Mouse (Mus musculus): ENCODE measurements around the gene Mdk. TPM values are rescaled to one million over a fixed set of nuclear protein-coding genes. Genes with fewer than 3 reads are reported as not detected.

Mdk gene
- polyA plus RNA-seq, 1 experiment = 59.2 TPM

DNA sequence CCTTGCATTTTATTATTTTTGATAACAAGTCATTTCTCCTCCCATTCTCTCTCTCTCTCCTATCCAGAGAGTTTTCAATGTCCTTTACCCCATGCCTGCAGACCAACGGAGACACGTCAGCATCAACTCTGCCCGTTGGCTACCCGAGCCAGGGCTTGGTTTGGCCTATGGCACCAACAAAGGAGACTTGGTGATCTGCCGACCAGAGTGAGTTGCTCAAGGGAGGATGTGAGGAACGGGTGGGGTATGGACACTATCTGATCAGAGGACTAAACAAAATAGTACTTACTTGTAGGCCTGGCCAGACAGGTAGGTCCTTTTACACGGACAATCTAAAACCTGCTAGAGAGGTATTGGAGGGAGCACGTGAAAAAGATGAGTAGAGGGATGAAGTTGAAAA lies 31.7 kb downstream of the Mdk start:
- Histone ChIP-seq H3K9me3 (no peaks in the 10 kb centered on the region), H3K4me3 (replicated peaks) (no peak overlapping the region), H3K27me3 (replicated peaks) (no peaks in the 10 kb centered on the region), H3K4me1 (no peaks in the 10 kb centered on the region), H3K36me3 (replicated peaks; ENCODE audit: low read length) (peaks cover 93% of the 10 kb centered on the region)
- TF ChIP-seq FLI1 (IDR thresholded peaks at IDR 0.05; ENCODE audit: low read length) (no peak), GATA1 (IDR thresholded peaks at IDR 0.05; ENCODE audit: borderline replicate concordance, low read length) (no peak)

DNA sequence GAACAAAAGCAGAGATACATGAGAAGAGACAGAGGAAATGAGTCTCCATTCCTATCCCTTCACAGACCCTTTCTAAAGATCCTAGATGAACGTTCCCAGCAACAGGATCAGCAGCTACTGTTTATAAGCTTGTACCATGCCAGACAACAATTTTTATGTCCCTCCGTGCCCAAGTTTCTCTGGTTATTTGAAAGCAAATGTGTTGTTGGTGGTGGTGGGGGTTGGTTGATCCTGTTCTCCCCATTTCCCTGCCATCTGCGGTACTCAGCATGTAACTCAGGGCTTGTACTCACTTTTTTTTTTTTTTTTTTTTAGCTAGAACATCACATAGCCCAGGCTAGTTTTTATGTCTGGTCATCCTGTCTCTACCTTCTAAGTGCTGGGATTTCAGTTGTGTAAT lies 33.0 kb downstream of the Mdk start:
- no peak for TF ChIP-seq FLI1 (IDR thresholded peaks at IDR 0.05; ENCODE audit: low read length)
- TF ChIP-seq GATA1 (IDR thresholded peaks at IDR 0.05; ENCODE audit: borderline replicate concordance, low read length) = no peak
- H3K36me3 ChIP-seq (replicated peaks; ENCODE audit: low read length) = peaks cover 92% of the 10 kb centered on the region

GRCm38 (mm10) chr2:91897968-91898367 lies 34.1 kb downstream of the Mdk start:
- H3K36me3 ChIP-seq (replicated peaks; ENCODE audit: low read length) = peaks cover 90% of the 10 kb centered on the region
- no peaks in the 10 kb centered on the region for H3K9me3 ChIP-seq
- TF ChIP-seq GATA1 (IDR thresholded peaks at IDR 0.05; ENCODE audit: borderline replicate concordance, low read length) = no peak
- TF ChIP-seq FLI1 (IDR thresholded peaks at IDR 0.05; ENCODE audit: low read length) = no peak
- peaks cover 8% of the 10 kb centered on the region for H3K4me1 ChIP-seq
- no peaks in the 10 kb centered on the region for H3K27me3 ChIP-seq (replicated peaks)
- no peak overlapping the region for H3K4me3 ChIP-seq (replicated peaks)

More for the DNA sequence above, 33.0 kb downstream of the Mdk start:
- Histone ChIP-seq H3K27me3 (replicated peaks) (no peaks in the 10 kb centered on the region), H3K4me1 (peaks cover 8% of the 10 kb centered on the region), H3K4me3 (replicated peaks) (no peak overlapping the region), H3K9me3 (no peaks in the 10 kb centered on the region)

- TF ChIP-seq FLI1 (IDR thresholded peaks at IDR 0.05; ENCODE audit: low read length) (no peak), GATA1 (IDR thresholded peaks at IDR 0.05; ENCODE audit: borderline replicate concordance, low read length) (no peak)
- H3K36me3 ChIP-seq (replicated peaks; ENCODE audit: low read length) = peaks cover 90% of the 10 kb centered on the region
- no peak overlapping the region for H3K4me3 ChIP-seq (replicated peaks)
- H3K4me1 ChIP-seq = peaks cover 8% of the 10 kb centered on the region
- no peaks in the 10 kb centered on the region for H3K27me3 ChIP-seq (replicated peaks)
- no peaks in the 10 kb centered on the region for H3K9me3 ChIP-seq
These were observed 36.7 kb downstream of the Mdk start for GRCm38 (mm10) chr2:91895401-91895800.

DNA sequence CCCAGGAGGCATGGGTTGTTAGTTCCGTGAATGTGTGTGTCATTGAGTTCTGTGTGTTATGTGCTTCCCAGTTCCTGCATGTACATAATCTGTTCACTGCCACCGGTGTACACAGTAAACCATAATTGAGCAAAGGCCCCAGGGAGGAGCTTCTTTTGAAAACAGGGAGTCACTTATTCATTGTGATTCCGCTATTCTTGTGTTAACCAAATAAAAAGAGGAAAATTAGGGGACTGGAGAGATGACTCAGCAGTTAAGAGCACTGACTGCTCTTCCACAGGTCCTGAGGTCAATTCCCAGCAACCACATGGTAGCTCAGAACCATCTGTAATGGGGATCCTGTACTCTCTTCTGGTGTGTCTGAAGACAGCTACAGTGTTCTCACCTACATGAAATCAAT lies 37.4 kb downstream of the Mdk start:
- H3K4me3 ChIP-seq (replicated peaks) = no peak overlapping the region
- no peak for TF ChIP-seq FLI1 (IDR thresholded peaks at IDR 0.05; ENCODE audit: low read length)
- TF ChIP-seq GATA1 (IDR thresholded peaks at IDR 0.05; ENCODE audit: borderline replicate concordance, low read length) = no peak
- H3K27me3 ChIP-seq (replicated peaks) = no peaks in the 10 kb centered on the region
- no peaks in the 10 kb centered on the region for H3K9me3 ChIP-seq
- H3K4me1 ChIP-seq = peaks cover 8% of the 10 kb centered on the region
- peaks cover 90% of the 10 kb centered on the region for H3K36me3 ChIP-seq (replicated peaks; ENCODE audit: low read length)

- Histone ChIP-seq H3K4me1 (peaks cover 24% of the 10 kb centered on the region), H3K27me3 (replicated peaks) (no peaks in the 10 kb centered on the region), H3K4me3 (replicated peaks) (no peak overlapping the region), H3K36me3 (replicated peaks; ENCODE audit: low read length) (peaks cover 60% of the 10 kb centered on the region), H3K9me3 (no peaks in the 10 kb centered on the region)
- TF ChIP-seq FLI1 (IDR thresholded peaks at IDR 0.05; ENCODE audit: low read length) (no peak), GATA1 (IDR thresholded peaks at IDR 0.05; ENCODE audit: borderline replicate concordance, low read length) (no peak)
These were observed 47.5 kb downstream of the Mdk start for GRCm38 (mm10) chr2:91884616-91885015.

- no peaks in the 10 kb centered on the region for H3K9me3 ChIP-seq
- TF ChIP-seq FLI1 (IDR thresholded peaks at IDR 0.05; ENCODE audit: low read length) = no peak
- TF ChIP-seq GATA1 (IDR thresholded peaks at IDR 0.05; ENCODE audit: borderline replicate concordance, low read length) = no peak
- H3K36me3 ChIP-seq (replicated peaks; ENCODE audit: low read length) = peaks cover 59% of the 10 kb centered on the region
- no peaks in the 10 kb centered on the region for H3K27me3 ChIP-seq (replicated peaks)
- H3K4me3 ChIP-seq (replicated peaks) = no peak overlapping the region
- peaks cover 29% of the 10 kb centered on the region for H3K4me1 ChIP-seq
These were observed 48.1 kb downstream of the Mdk start for GRCm38 (mm10) chr2:91883961-91884360.

Other genes starting within 250 kb of the Mdk start
- gene Atg13, start 221.7 kb downstream of the Mdk start, polyA plus RNA-seq (2012; ENCODE audit: insufficient read depth, low replicate concordance) = 23.7 and 69.4 TPM in 2 replicates
- 0.44 and 0.82 TPM in 2 replicates for gene Harbi1, start 221.4 kb downstream of the Mdk start, polyA plus RNA-seq (2012; ENCODE audit: insufficient read depth, low replicate concordance)
- gene Ambra1, start 202.2 kb downstream of the Mdk start, polyA plus RNA-seq (2012; ENCODE audit: insufficient read depth, low replicate concordance) = 15.8 and 20.0 TPM in 2 replicates
- gene Chrm4, start 5.0 kb downstream of the Mdk start, polyA plus RNA-seq (2012; ENCODE audit: insufficient read depth, low replicate concordance) = 0.92 and 2.8 TPM in 2 replicates
- not detected in 2 replicates for gene Gm9821, start 13.4 kb upstream of the Mdk start, polyA plus RNA-seq (2012; ENCODE audit: insufficient read depth, low replicate concordance)
- 303 and 682 TPM in 2 replicates for gene Dgkz, start 43.6 kb upstream of the Mdk start, polyA plus RNA-seq (2012; ENCODE audit: insufficient read depth, low replicate concordance)
- 22.3 and 27.7 TPM in 2 replicates for gene Creb3l1, start 92.2 kb upstream of the Mdk start, polyA plus RNA-seq (2012; ENCODE audit: insufficient read depth, low replicate concordance)
- 19.0 and 41.1 TPM in 2 replicates for gene Phf21a, start 160.8 kb upstream of the Mdk start, polyA plus RNA-seq (2012; ENCODE audit: insufficient read depth, low replicate concordance)